Mouse (Mus musculus) myocyte (in vitro differentiated cells): ENCODE measurements around the gene Hspa14. TPM values are rescaled to one million over a fixed set of nuclear protein-coding genes. Genes with fewer than 3 reads are reported as not detected.
A peak's percentile ranks its signal among the peaks of the same experiment; 100 is the strongest.

ENCODE experiments used
- H3K27me3 ChIP-seq: one replicate; pipeline ENCODE4 v1.6.1; 2011; ENCODE audit not compliant: control insufficient read depth, insufficient read depth, insufficient read length
- H3K36me3 ChIP-seq: one replicate; pipeline ENCODE4 v1.6.1; 2011; ENCODE audit not compliant: control insufficient read depth, insufficient read depth
- H3K4me2 ChIP-seq: one replicate; pipeline ENCODE4 v1.6.1; 2011; ENCODE audit warnings: low read depth, control low read depth
- H3K4me3 ChIP-seq: one replicate; pipeline ENCODE4 v1.5.1; 2011; ENCODE audit warnings: mild to moderate bottlenecking, control low read depth, moderate library complexity
- H3K79me2 ChIP-seq: one replicate; pipeline ENCODE4 v1.6.1; 2011; ENCODE audit not compliant: control insufficient read depth, insufficient read depth
- H3ac ChIP-seq: one replicate; pipeline ENCODE4 v1.6.1; 2011; ENCODE audit not compliant: control insufficient read depth, insufficient read length
- CEBPB ChIP-seq: IDR thresholded peaks from 2 replicates; pipeline ENCODE4 v1.6.1; 2011; ENCODE audit warnings: mild to moderate bottlenecking, moderate library complexity; ENCODE audit not compliant: poor library complexity, insufficient read depth, severe bottlenecking
- E2F4 ChIP-seq: IDR thresholded peaks from one replicate; pipeline ENCODE4 v1.6.1; 2011; ENCODE audit warnings: mild to moderate bottlenecking, control low read depth, moderate library complexity; ENCODE audit not compliant: insufficient read depth
- MAX ChIP-seq: IDR thresholded peaks from one replicate; pipeline ENCODE4 v1.6.1; 2011; ENCODE audit warnings: low read depth, mild to moderate bottlenecking, control low read depth
- MYOD1 ChIP-seq, 3 experiments: IDR thresholded peaks; one replicate each; pipeline ENCODE4 v1.6.1; 2011; ENCODE audit warnings: control low read depth in 2 of 3, low read depth in 2 of 3, mild to moderate bottlenecking in 2 of 3, moderate library complexity in 1 of 3; ENCODE audit not compliant: insufficient read length in 2 of 3, control insufficient read depth in 1 of 3
- MYOG ChIP-seq, 3 experiments: IDR thresholded peaks; one replicate each; pipeline ENCODE4 v1.6.1; 2011; ENCODE audit warnings: control low read depth in 2 of 3, low read depth in 2 of 3, mild to moderate bottlenecking in 2 of 3; ENCODE audit not compliant: insufficient read length in 2 of 3, control insufficient read depth in 1 of 3, insufficient read depth in 1 of 3
- POLR2A ChIP-seq: IDR thresholded peaks from one replicate; pipeline ENCODE4 v1.6.1; 2011; ENCODE audit warnings: low read depth, mild to moderate bottlenecking, control low read depth, moderate library complexity; ENCODE audit not compliant: insufficient read length
- POLR2AphosphoS2 ChIP-seq: IDR thresholded peaks from one replicate; pipeline ENCODE4 v1.6.1; 2011; ENCODE audit warnings: low read depth, control low read depth; ENCODE audit not compliant: insufficient read length
- REST ChIP-seq: IDR thresholded peaks from one replicate; pipeline ENCODE4 v1.6.1; 2011; ENCODE audit warnings: mild to moderate bottlenecking, control low read depth, moderate library complexity; ENCODE audit not compliant: insufficient read depth, insufficient read length
- SRF ChIP-seq: IDR thresholded peaks from one replicate; pipeline ENCODE4 v1.6.1; 2011; ENCODE audit warnings: low read depth; ENCODE audit not compliant: control insufficient read depth, insufficient read length
- TCF12 ChIP-seq: IDR thresholded peaks from one replicate; pipeline ENCODE4 v1.6.1; 2011; ENCODE audit warnings: mild to moderate bottlenecking, control low read depth; ENCODE audit not compliant: poor library complexity, insufficient read depth, severe bottlenecking
- TCF3 ChIP-seq: IDR thresholded peaks from one replicate; pipeline ENCODE4 v1.6.1; 2011; ENCODE audit warnings: low read depth, control low read depth; ENCODE audit not compliant: insufficient read length
- USF1 ChIP-seq: IDR thresholded peaks from one replicate; pipeline ENCODE4 v1.6.1; 2011; ENCODE audit warnings: low read depth, mild to moderate bottlenecking, control low read depth, moderate library complexity
- polyA plus RNA-seq: library from polyadenylated mRNA; unstranded; fragments of >200 nt; fragmentation: generic; extraction: Trizol; gene quantifications from one replicate; pipeline ENCODE4 v1.2.1, GENCODE M21; 2012; ENCODE audit warnings: missing spikeins

Gene Hspa14
- polyA plus RNA-seq, 1 experiment, result 29.9 TPM

GRCm38 (mm10) chr2:3474361-3474805, 38.2 kb downstream of the Hspa14 start:
- Histone ChIP-seq H3K36me3 (peaks cover 5% of the 10 kb centered on the region), H3K79me2 (peaks cover 37% of the 10 kb centered on the region)

GRCm38 (mm10) chr2:3473891-3474290, 38.7 kb downstream of the Hspa14 start:
- H3K27me3 ChIP-seq, result no peaks in the 10 kb centered on the region
- peaks cover 5% of the 10 kb centered on the region for H3K36me3 ChIP-seq
- TF ChIP-seq POLR2A (no peak), MYOG (IDR thresholded peaks at IDR 0.05; ENCODE audit: control insufficient read depth in 1 of 3, insufficient read depth in 1 of 3, insufficient read length in 2 of 3, low read depth in 2 of 3) (no peak), MAX (no peak), USF1 (no peak), MYOD1 (IDR thresholded peaks at IDR 0.05; ENCODE audit: control insufficient read depth in 1 of 3, insufficient read length in 2 of 3, low read depth in 2 of 3) (no peak), POLR2AphosphoS2 (no peak), TCF3 (no peak), E2F4 (no peak), CEBPB (no peak)
- peak overlapping the region; percentile 44 for H3K4me3 ChIP-seq
- peak overlapping the region; percentile 49 for H3ac ChIP-seq
- peak overlapping the region; percentile 79 for H3K4me2 ChIP-seq
- H3K79me2 ChIP-seq, result peaks cover 42% of the 10 kb centered on the region

More at GRCm38 (mm10) chr2:3474361-3474805, 38.2 kb downstream of the Hspa14 start:
- H3K4me3 ChIP-seq, result peak overlapping the region; percentile 44
- peak overlapping the region; percentile 79 for H3K4me2 ChIP-seq
- no peak for TF ChIP-seq MAX
- no peak for TF ChIP-seq USF1
- TF ChIP-seq POLR2AphosphoS2, result no peak
- TF ChIP-seq MYOD1 (IDR thresholded peaks at IDR 0.05; ENCODE audit: control insufficient read depth in 1 of 3, insufficient read length in 2 of 3, low read depth in 2 of 3), result no peak
- peak; percentile 84 for TF ChIP-seq E2F4
- TF ChIP-seq TCF12, result no peak
- no peak for TF ChIP-seq REST
- TF ChIP-seq CEBPB, result no peak
- H3K27me3 ChIP-seq, result no peaks in the 10 kb centered on the region
- H3ac ChIP-seq, result peak overlapping the region; percentile 49

- H3K79me2 ChIP-seq, result no peaks in the 10 kb centered on the region
- no peaks in the 10 kb centered on the region for H3K27me3 ChIP-seq
- no peak overlapping the region for H3ac ChIP-seq
- TF ChIP-seq E2F4, result no peak
- TF ChIP-seq POLR2A, result no peak
- H3K36me3 ChIP-seq, result peaks cover 28% of the 10 kb centered on the region
- H3K4me2 ChIP-seq, result no peak overlapping the region
- no peak overlapping the region for H3K4me3 ChIP-seq
These were observed 56.0 kb downstream of the Hspa14 start for GRCm38 (mm10) chr2:3456590-3456989.

- no peaks in the 10 kb centered on the region for H3K27me3 ChIP-seq
- H3K4me2 ChIP-seq, result no peak overlapping the region
- no peak overlapping the region for H3K4me3 ChIP-seq
- TF ChIP-seq SRF, result no peak
- no peak for TF ChIP-seq POLR2AphosphoS2
- no peak for TF ChIP-seq CEBPB
- TF ChIP-seq MYOG (IDR thresholded peaks at IDR 0.05; ENCODE audit: control insufficient read depth in 1 of 3, insufficient read depth in 1 of 3, insufficient read length in 2 of 3, low read depth in 2 of 3), result no peak
- no peak for TF ChIP-seq TCF3
- TF ChIP-seq MAX, result no peak
- TF ChIP-seq TCF12, result no peak
- TF ChIP-seq E2F4, result no peak
- no peak for TF ChIP-seq MYOD1 (IDR thresholded peaks at IDR 0.05; ENCODE audit: control insufficient read depth in 1 of 3, insufficient read length in 2 of 3, low read depth in 2 of 3)
- no peaks in the 10 kb centered on the region for H3K79me2 ChIP-seq
- H3K36me3 ChIP-seq, result peaks cover 27% of the 10 kb centered on the region
- H3ac ChIP-seq, result no peak overlapping the region
These were observed 59.5 kb downstream of the Hspa14 start for GRCm38 (mm10) chr2:3453096-3453495.

GRCm38 (mm10) chr2:3449431-3449830, 63.2 kb downstream of the Hspa14 start:
- Histone ChIP-seq H3ac (no peak overlapping the region), H3K36me3 (peaks cover 21% of the 10 kb centered on the region), H3K4me2 (no peak overlapping the region), H3K4me3 (no peak overlapping the region), H3K27me3 (no peaks in the 10 kb centered on the region), H3K79me2 (no peaks in the 10 kb centered on the region)
- no peak for TF ChIP-seq USF1
- TF ChIP-seq TCF3, result no peak
- no peak for TF ChIP-seq SRF

GRCm38 (mm10) chr2:3445984-3446383, 66.6 kb downstream of the Hspa14 start:
- no peak overlapping the region for H3K4me3 ChIP-seq
- no peak overlapping the region for H3K4me2 ChIP-seq
- no peak overlapping the region for H3ac ChIP-seq
- H3K27me3 ChIP-seq, result no peaks in the 10 kb centered on the region
- TF ChIP-seq MAX (no peak), MYOD1 (IDR thresholded peaks at IDR 0.05; ENCODE audit: control insufficient read depth in 1 of 3, insufficient read length in 2 of 3, low read depth in 2 of 3) (no peak), POLR2A (no peak), TCF12 (no peak), E2F4 (no peak), POLR2AphosphoS2 (no peak), SRF (no peak), USF1 (no peak), MYOG (IDR thresholded peaks at IDR 0.05; ENCODE audit: control insufficient read depth in 1 of 3, insufficient read depth in 1 of 3, insufficient read length in 2 of 3, low read depth in 2 of 3) (no peak), TCF3 (no peak), REST (no peak), CEBPB (no peak)
- H3K36me3 ChIP-seq, result peaks cover 22% of the 10 kb centered on the region
- no peaks in the 10 kb centered on the region for H3K79me2 ChIP-seq
